ENCODE assay signal across 8 mouse cellular contexts in genomic region chr5:137339290-137339979, GRCm38 (mm10). TPM values are rescaled to one million over a fixed set of nuclear protein-coding genes. Genes with fewer than 3 reads are reported as not detected.
A peak's percentile ranks its signal among the peaks of the same experiment; 100 is the strongest.
DNase-seq lines count a peak whose midpoint lies in the region; ATAC-seq and TF ChIP-seq lines count a peak whose summit lies in the region.

No protein-coding gene starts in this region.

- no peaks in the 10 kb centered on the region for H3K27me3 ChIP-seq in heart, adult 2 months (ENCODE audit: control insufficient read depth, insufficient read depth, low read length)
- H3K27me3 ChIP-seq in liver, postnatal 0 days (ENCODE audit: insufficient read depth, low read length) = 0 out of 2 replicates have a peak, but pooled peaks cover 2% of the 10 kb centered on the region
- no peaks in the 10 kb centered on the region for H3K27me3 ChIP-seq in neural tube, embryonic 15.5 days (replicated peaks)
- H3K27me3 ChIP-seq in thymus, adult 2 months (ENCODE audit: control insufficient read depth, insufficient read depth, low read length) = no peaks in the 10 kb centered on the region

- WGBS in heart, adult 2 months = 19% methylated on average over 22 of the region's 22 CpGs
- 26% methylated on average over 20 of the region's 22 CpGs for WGBS in liver, postnatal 0 days (ENCODE audit: insufficient replicate concordance)
- 6% methylated on average over 22 of the region's 22 CpGs for WGBS in neural tube, embryonic 15.5 days
- 52% methylated on average over 22 of the region's 22 CpGs for WGBS in thymus, adult 2 months

- peak; percentile 86 for TF ChIP-seq EP300 in heart, adult 2 months (IDR thresholded peaks at IDR 0.05; ENCODE audit: insufficient read depth, low read depth, low read length)
- no peak for TF ChIP-seq EP300 in liver, postnatal 0 days (IDR thresholded peaks at IDR 0.05; ENCODE audit: low read depth)

- H3K9me3 ChIP-seq in liver, postnatal 0 days (ENCODE audit: low read length) = no peaks in the 10 kb centered on the region
- no peaks in the 10 kb centered on the region for H3K9me3 ChIP-seq in neural tube, embryonic 15.5 days (replicated peaks)

- peak overlapping the region; percentile 94 for H3K27ac ChIP-seq in heart, adult 2 months
- H3K27ac ChIP-seq in liver, postnatal 0 days (ENCODE audit: low read depth) = peak overlapping the region; percentile 62
- H3K27ac ChIP-seq in neural tube, embryonic 15.5 days (replicated peaks) = peak overlapping the region; percentile 80
- no peak overlapping the region for H3K27ac ChIP-seq in thymus, adult 2 months (ENCODE audit: control insufficient read depth, insufficient read depth, low read length)

- 0 out of 2 replicates have a peak, but pooled peaks have one; percentile 12 for ATAC-seq in liver, postnatal 0 days
- peak; percentile 55 for ATAC-seq in neural tube, embryonic 15.5 days (ENCODE audit: low FRiP score)

- H3K36me3 ChIP-seq in heart, adult 2 months (ENCODE audit: control insufficient read depth, insufficient read depth, low read length) = no peaks in the 10 kb centered on the region
- no peaks in the 10 kb centered on the region for H3K36me3 ChIP-seq in liver, postnatal 0 days (replicated peaks; ENCODE audit: insufficient read depth, low read length)
- no peaks in the 10 kb centered on the region for H3K36me3 ChIP-seq in neural tube, embryonic 15.5 days
- no peaks in the 10 kb centered on the region for H3K36me3 ChIP-seq in thymus, adult 2 months (ENCODE audit: control insufficient read depth, insufficient read depth, low read length)

- H3K9ac ChIP-seq in heart, adult 2 months (ENCODE audit: low read depth, low read length) = peak overlapping the region; percentile 25
- H3K9ac ChIP-seq in liver, postnatal 0 days (replicated peaks) = 0 out of 2 replicates have a peak overlapping the region, but pooled peaks have one; percentile 37
- peak overlapping the region; percentile 54 for H3K9ac ChIP-seq in neural tube, embryonic 15.5 days (replicated peaks)

- no peaks in the 10 kb centered on the region for H3K79me2 ChIP-seq in heart, adult 2 months (replicated peaks; ENCODE audit: control insufficient read depth, insufficient read depth, low read length)

- peak; percentile 52 for TF ChIP-seq POLR2A in heart, adult 2 months (IDR thresholded peaks at IDR 0.05; ENCODE audit: insufficient read depth, low read depth, low read length)
- no peak for TF ChIP-seq POLR2A in thymus, adult 2 months (IDR thresholded peaks at IDR 0.05; ENCODE audit: control insufficient read depth, extremely low read depth, insufficient read depth, low read length, poor library complexity)

- intact Hi-C loops in heart, adult 2 months (cut with DNase I) = loop anchor here (1.0 to 5.0 kb wide), 5 partner anchors 9 to 443 kb away; partner anchors contain the start of genes Plod3, Pop7 and Znhit1

- peak; percentile 35 for DNase-seq in urinary bladder, postnatal 14 days (ENCODE audit: low spot score)
- DNase-seq in urinary bladder, postnatal 25 days (ENCODE audit: low spot score) = no peak
- peak; percentile 47 for DNase-seq in embryo, embryonic 9.5 days (ENCODE audit: extremely low spot score)
- DNase-seq in heart, adult 2 months = peak; percentile 74 to 84
- DNase-seq in kidney, adult 11 months = peak; percentile 74
- DNase-seq in liver, postnatal 0 days = no peak
- DNase-seq in thymus, adult 2 months = no peak

- peak overlapping the region; percentile 84; the same call in 1 of the 2 replicates for H3K4me2 ChIP-seq in liver, postnatal 0 days (ENCODE audit: low read depth, low read length)
- H3K4me2 ChIP-seq in neural tube, embryonic 15.5 days = peak overlapping the region; percentile 85

- no peak for TF ChIP-seq CTCF in heart, adult 2 months (IDR thresholded peaks at IDR 0.05)
- no peak for TF ChIP-seq CTCF in liver, postnatal 0 days (IDR thresholded peaks at IDR 0.05; ENCODE audit: low read depth)
- no peak for TF ChIP-seq CTCF in thymus, adult 2 months (IDR thresholded peaks at IDR 0.05; ENCODE audit: borderline replicate concordance, control insufficient read depth, extremely low read depth, insufficient read depth, low read length, poor library complexity)

- H3K4me1 ChIP-seq in heart, adult 2 months (ENCODE audit: control insufficient read depth, insufficient read depth, low read length) = peaks cover 7% of the 10 kb centered on the region
- peaks cover 18% of the 10 kb centered on the region for H3K4me1 ChIP-seq in liver, postnatal 0 days (ENCODE audit: insufficient read depth)
- H3K4me1 ChIP-seq in neural tube, embryonic 15.5 days = peaks cover 25% of the 10 kb centered on the region
- H3K4me1 ChIP-seq in thymus, adult 2 months (replicated peaks; ENCODE audit: control insufficient read depth, insufficient read depth, low read length) = peaks cover 9% of the 10 kb centered on the region

- peak overlapping the region; percentile 49; the same call in 1 of the 2 replicates for H3K4me3 ChIP-seq in heart, adult 2 months
- H3K4me3 ChIP-seq in liver, postnatal 0 days (ENCODE audit: low read depth, low read length) = 0 out of 2 replicates have a peak overlapping the region, but pooled peaks have one; percentile 45
- peak overlapping the region; percentile 41 for H3K4me3 ChIP-seq in neural tube, embryonic 15.5 days (replicated peaks)
- H3K4me3 ChIP-seq in thymus, adult 2 months (ENCODE audit: control insufficient read depth, insufficient read depth, low read length) = no peak overlapping the region

RNA-seq across cellular contexts. Expression of gene Slc12a9, which starts 6.0 kb away (rescaled TPM):
- total RNA-seq in heart, adult 2 months (2021) = 1 to 10 TPM; 1.7 to 2.2 TPM
- polyA plus RNA-seq in heart, adult 2 months (2012; rRNA removed) = 6.0 and 8.9 TPM in 2 replicates
- 2.9 and 3.2 TPM in 2 replicates for polyA plus RNA-seq in liver, postnatal 0 days (2015; fragmentation: Nextera tagmentation; extraction: Ambion mirVana)
- polyA plus RNA-seq in neural tube, embryonic 15.5 days (2015; fragmentation: Nextera tagmentation; extraction: Ambion mirVana) = 26.5 and 26.8 TPM in 2 replicates
- polyA plus RNA-seq in thymus, adult 2 months (2012; rRNA removed) = 37.4 and 39.2 TPM in 2 replicates

RNA-seq across cellular contexts. Expression of gene Ephb4, which starts 10.5 kb away (rescaled TPM):
- 10 to 100 TPM; 45.9 to 53.9 TPM for total RNA-seq in heart, adult 2 months (2021)
- 35.2 and 51.8 TPM in 2 replicates for polyA plus RNA-seq in heart, adult 2 months (2012; rRNA removed)
- 5.7 and 5.9 TPM in 2 replicates for polyA plus RNA-seq in liver, postnatal 0 days (2015; fragmentation: Nextera tagmentation; extraction: Ambion mirVana)
- polyA plus RNA-seq in neural tube, embryonic 15.5 days (2015; fragmentation: Nextera tagmentation; extraction: Ambion mirVana) = 6.9 and 11.5 TPM in 2 replicates
- 9.2 and 10.4 TPM in 2 replicates for polyA plus RNA-seq in thymus, adult 2 months (2012; rRNA removed)

RNA-seq across cellular contexts. Expression of gene Trip6, which starts 25.2 kb away (rescaled TPM):
- total RNA-seq in heart, adult 2 months (2021) = 10 to 100 TPM; 12.5 to 13.6 TPM
- 23.5 and 24.2 TPM in 2 replicates for polyA plus RNA-seq in heart, adult 2 months (2012; rRNA removed)
- 7.5 and 9.2 TPM in 2 replicates for polyA plus RNA-seq in liver, postnatal 0 days (2015; fragmentation: Nextera tagmentation; extraction: Ambion mirVana)
- polyA plus RNA-seq in neural tube, embryonic 15.5 days (2015; fragmentation: Nextera tagmentation; extraction: Ambion mirVana) = 14.0 and 26.0 TPM in 2 replicates
- polyA plus RNA-seq in thymus, adult 2 months (2012; rRNA removed) = 25.0 and 28.0 TPM in 2 replicates

RNA-seq across cellular contexts. Expression of gene Srrt, which starts 32.0 kb away (rescaled TPM):
- 10 to 100 TPM; 60.5 to 66.4 TPM for total RNA-seq in heart, adult 2 months (2021)
- polyA plus RNA-seq in heart, adult 2 months (2012; rRNA removed) = 63.9 and 74.2 TPM in 2 replicates
- 24.1 and 28.2 TPM in 2 replicates for polyA plus RNA-seq in liver, postnatal 0 days (2015; fragmentation: Nextera tagmentation; extraction: Ambion mirVana)
- 90.7 and 94.3 TPM in 2 replicates for polyA plus RNA-seq in neural tube, embryonic 15.5 days (2015; fragmentation: Nextera tagmentation; extraction: Ambion mirVana)
- 432 and 434 TPM in 2 replicates for polyA plus RNA-seq in thymus, adult 2 months (2012; rRNA removed)

RNA-seq across cellular contexts. Expression of gene Ufsp1, which starts 45.0 kb away (rescaled TPM):
- 1 to 10 TPM; 8.1 to 8.8 TPM for total RNA-seq in heart, adult 2 months (2021)
- polyA plus RNA-seq in heart, adult 2 months (2012; rRNA removed) = 11.8 and 12.8 TPM in 2 replicates
- 9.1 and 9.5 TPM in 2 replicates for polyA plus RNA-seq in liver, postnatal 0 days (2015; fragmentation: Nextera tagmentation; extraction: Ambion mirVana)
- 29.0 and 29.5 TPM in 2 replicates for polyA plus RNA-seq in neural tube, embryonic 15.5 days (2015; fragmentation: Nextera tagmentation; extraction: Ambion mirVana)
- polyA plus RNA-seq in thymus, adult 2 months (2012; rRNA removed) = 41.1 and 44.1 TPM in 2 replicates

Comparison
In these comparisons a context has a peak if more than half of its experiments do, and no peak if none do; other contexts are left out.
1. DNase-seq: peak in urinary bladder, postnatal 14 days (single experiment), embryo, embryonic 9.5 days (single experiment), heart, adult 2 months (2 of 2) and kidney, adult 11 months (single experiment); none in urinary bladder, postnatal 25 days (single experiment), liver, postnatal 0 days (single experiment) and thymus, adult 2 months (single experiment).
2. Peak in every context shown above with its lines, with median percentiles within 50 percentile points of each other: H3K9ac ChIP-seq.